Mouse (Mus musculus) lung, embryonic 15.5 days (tissue): ENCODE data around the gene Cacna1a. TPM values are rescaled to one million over a fixed set of nuclear protein-coding genes. Genes with fewer than 3 reads are reported as not detected.
A peak's percentile ranks its signal among the peaks of the same experiment; 100 is the strongest.

ENCODE experiments used
- ATAC-seq: fragments of 200-750 bp; cut with Nextera tagmentation; 2 replicates; pipeline ENCODE4 v1.8.0; 2017; ENCODE audit warnings: moderate number of reproducible peaks, borderline replicate concordance; ENCODE audit not compliant: low FRiP score, low TSS enrichment; ENCODE audit errors: extremely low read depth
- H3K27ac ChIP-seq: fragments of 300-500 bp; sonication (generic); 2 replicates; pipeline ENCODE4 v1.5.1; 2015; ENCODE audit warnings: moderate library complexity, mild to moderate bottlenecking, inconsistent platforms
- H3K27me3 ChIP-seq: fragments of 300-500 bp; sonication (generic); 2 replicates; pipeline ENCODE4 v1.6.1; 2015; ENCODE audit warnings: inconsistent platforms
- H3K36me3 ChIP-seq: fragments of 300-500 bp; sonication (generic); 2 replicates; pipeline ENCODE4 v1.6.1; 2015; ENCODE audit warnings: inconsistent platforms
- H3K4me1 ChIP-seq: fragments of 300-500 bp; sonication (generic); 2 replicates; pipeline ENCODE4 v1.6.1; 2015; ENCODE audit warnings: inconsistent platforms
- H3K4me2 ChIP-seq: fragments of 300-500 bp; sonication (generic); 2 replicates; pipeline ENCODE4 v1.6.1; 2015; ENCODE audit warnings: inconsistent platforms, mild to moderate bottlenecking, moderate library complexity
- H3K4me3 ChIP-seq: fragments of 300-500 bp; sonication (generic); 2 replicates; pipeline ENCODE4 v1.5.1; 2015; ENCODE audit warnings: mild to moderate bottlenecking, inconsistent platforms
- H3K9ac ChIP-seq: fragments of 300-500 bp; sonication (generic); 2 replicates; pipeline ENCODE4 v1.6.1; 2015; ENCODE audit warnings: inconsistent platforms
- H3K9me3 ChIP-seq: fragments of 300-500 bp; sonication (generic); 2 replicates; pipeline ENCODE4 v1.6.1; 2016; ENCODE audit warnings: inconsistent platforms
- WGBS: fragments of 180-500 bp; shearing (Covaris S2); methylation state at CpG from one replicate; pipeline ENCODE4 v1.1.7; 2015; 5-methylcytosine and 5-hydroxymethylcytosine counted together
- polyA plus RNA-seq: library from polyadenylated mRNA; unstranded; fragments of >200 nt; fragmentation: Nextera tagmentation; extraction: Ambion mirVana; gene quantifications from 2 replicates; pipeline ENCODE4 v1.2.1, GENCODE M21; 2015

The Cacna1a gene
- polyA plus RNA-seq, 1 experiment from 2014 or later = 2.1 TPM

DNA sequence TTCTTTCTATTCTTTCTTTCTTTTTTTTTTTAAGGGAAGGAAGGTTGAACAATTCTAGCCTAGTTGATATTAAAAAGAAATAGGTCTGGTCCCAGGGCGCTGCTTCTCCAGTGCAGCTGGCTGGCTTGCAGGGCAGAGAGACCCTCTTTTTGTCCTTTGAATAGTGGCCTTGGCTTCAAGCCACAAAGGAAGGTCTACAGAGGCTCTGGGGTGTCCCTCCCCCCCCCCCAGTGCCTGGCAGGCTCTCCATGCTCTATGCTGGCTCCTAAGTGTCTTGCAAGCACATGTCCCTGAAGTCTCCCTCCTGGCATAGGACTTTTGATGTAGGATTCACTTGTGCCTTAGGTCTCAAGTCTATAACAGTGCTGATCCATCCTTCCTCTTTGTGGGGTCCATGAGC is 23.0 kb upstream of the Cacna1a start:
- 88% methylated on average over 1 of the region's 1 CpGs for WGBS
- Histone ChIP-seq H3K9me3 (no peaks in the 10 kb centered on the region), H3K9ac (no peak overlapping the region), H3K4me2 (no peak overlapping the region), H3K27ac (no peak overlapping the region), H3K4me3 (no peak overlapping the region), H3K36me3 (no peaks in the 10 kb centered on the region), H3K4me1 (no peaks in the 10 kb centered on the region), H3K27me3 (peaks cover 16% of the 10 kb centered on the region; the same call in 1 of the 2 replicates)
- no peak for ATAC-seq

DNA sequence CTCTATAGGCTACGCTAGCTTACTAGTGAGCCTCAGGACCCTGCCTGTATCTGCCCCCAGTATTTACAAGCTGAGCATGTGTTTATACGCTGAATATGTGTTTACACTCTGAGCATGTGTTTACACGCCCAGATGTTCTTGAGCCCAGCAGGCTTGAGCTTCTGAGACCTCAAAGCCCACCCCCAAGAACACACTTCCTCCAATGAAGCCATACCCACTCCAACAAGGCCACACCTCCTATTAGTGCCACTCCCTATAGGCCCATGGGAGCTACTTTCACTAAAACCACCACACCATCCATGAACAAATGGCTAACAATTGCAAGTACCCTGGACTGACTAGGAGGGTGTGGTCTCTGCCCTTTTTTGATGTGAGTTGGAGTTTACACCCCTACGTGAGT is 17.3 kb upstream of the Cacna1a start:
- ATAC-seq = peak; percentile 59; the same call in 1 of the 2 replicates
- H3K27ac ChIP-seq = no peak overlapping the region
- 55% methylated on average over 4 of the region's 4 CpGs for WGBS

DNA sequence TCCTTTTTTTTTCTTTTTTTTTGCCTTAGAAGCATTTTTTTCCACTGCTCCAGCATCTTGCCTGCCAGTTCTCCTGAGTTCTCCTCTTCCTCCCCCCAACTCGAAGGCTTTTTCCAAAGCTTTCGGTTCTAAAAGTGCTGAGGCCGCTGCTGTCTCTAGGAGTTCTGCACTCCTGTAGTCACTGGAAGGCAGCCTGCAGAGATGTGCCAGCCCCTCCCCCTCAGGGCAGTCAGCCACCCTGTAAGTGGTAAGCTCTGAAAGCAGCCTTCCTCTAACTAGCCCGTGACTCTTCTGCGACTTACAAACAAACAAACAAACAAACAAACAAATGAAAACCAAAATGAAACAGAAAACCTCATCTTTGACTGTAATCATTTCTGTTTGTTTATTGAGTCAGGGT is 13.2 kb upstream of the Cacna1a start:
- 29% methylated on average over 5 of the region's 5 CpGs for WGBS
- Histone ChIP-seq H3K9me3 (no peaks in the 10 kb centered on the region), H3K27me3 (no peaks in the 10 kb centered on the region), H3K4me1 (no peaks in the 10 kb centered on the region), H3K9ac (no peak overlapping the region), H3K36me3 (no peaks in the 10 kb centered on the region), H3K27ac (no peak overlapping the region), H3K4me3 (no peak overlapping the region), H3K4me2 (no peak overlapping the region)
- no peak for ATAC-seq

More for the DNA sequence above, 17.3 kb upstream of the Cacna1a start:
- Histone ChIP-seq H3K4me2 (no peak overlapping the region), H3K9ac (no peak overlapping the region), H3K27me3 (no peaks in the 10 kb centered on the region), H3K36me3 (no peaks in the 10 kb centered on the region), H3K4me1 (no peaks in the 10 kb centered on the region), H3K4me3 (no peak overlapping the region), H3K9me3 (no peaks in the 10 kb centered on the region)

GRCm38 (mm10) chr8:84375803-84376202 is 12.4 kb upstream of the Cacna1a start:
- no peak overlapping the region for H3K9ac ChIP-seq
- 76% methylated on average over 5 of the region's 5 CpGs for WGBS
- H3K27me3 ChIP-seq = no peaks in the 10 kb centered on the region
- H3K4me1 ChIP-seq = no peaks in the 10 kb centered on the region
- H3K27ac ChIP-seq = no peak overlapping the region
- no peaks in the 10 kb centered on the region for H3K9me3 ChIP-seq
- ATAC-seq = no peak
- no peaks in the 10 kb centered on the region for H3K36me3 ChIP-seq
- no peak overlapping the region for H3K4me3 ChIP-seq
- no peak overlapping the region for H3K4me2 ChIP-seq

- Histone ChIP-seq H3K4me1 (no peaks in the 10 kb centered on the region), H3K4me3 (no peak overlapping the region), H3K9ac (no peak overlapping the region), H3K9me3 (no peaks in the 10 kb centered on the region), H3K4me2 (no peak overlapping the region), H3K27me3 (no peaks in the 10 kb centered on the region), H3K36me3 (no peaks in the 10 kb centered on the region), H3K27ac (no peak overlapping the region)
- 57% methylated on average over 6 of the region's 6 CpGs for WGBS
- ATAC-seq = no peak
These were observed 11.7 kb upstream of the Cacna1a start for GRCm38 (mm10) chr8:84376564-84376963.

- no peak for ATAC-seq
These were observed 6.6 kb upstream of the Cacna1a start for GRCm38 (mm10) chr8:84381676-84382075.

GRCm38 (mm10) chr8:84388773-84389172 is 533 bp downstream of the Cacna1a start:
- Histone ChIP-seq H3K4me3 (no peak overlapping the region), H3K4me2 (0 out of 2 replicates have a peak overlapping the region, but pooled peaks have one; percentile 12), H3K4me1 (peaks cover 19% of the 10 kb centered on the region), H3K36me3 (no peaks in the 10 kb centered on the region), H3K9me3 (no peaks in the 10 kb centered on the region), H3K27me3 (no peaks in the 10 kb centered on the region), H3K27ac (peak overlapping the region; percentile 58), H3K9ac (no peak overlapping the region)
- peak; percentile 87 for ATAC-seq
- 20% methylated on average over 9 of the region's 9 CpGs for WGBS

More at GRCm38 (mm10) chr8:84381676-84382075, 6.6 kb upstream of the Cacna1a start:
- H3K27me3 ChIP-seq = no peaks in the 10 kb centered on the region
- no peaks in the 10 kb centered on the region for H3K36me3 ChIP-seq
- no peak overlapping the region for H3K4me2 ChIP-seq
- 75% methylated on average over 7 of the region's 7 CpGs for WGBS
- no peaks in the 10 kb centered on the region for H3K9me3 ChIP-seq
- no peak overlapping the region for H3K9ac ChIP-seq
- no peaks in the 10 kb centered on the region for H3K4me1 ChIP-seq
- no peak overlapping the region for H3K4me3 ChIP-seq
- no peak overlapping the region for H3K27ac ChIP-seq

DNA sequence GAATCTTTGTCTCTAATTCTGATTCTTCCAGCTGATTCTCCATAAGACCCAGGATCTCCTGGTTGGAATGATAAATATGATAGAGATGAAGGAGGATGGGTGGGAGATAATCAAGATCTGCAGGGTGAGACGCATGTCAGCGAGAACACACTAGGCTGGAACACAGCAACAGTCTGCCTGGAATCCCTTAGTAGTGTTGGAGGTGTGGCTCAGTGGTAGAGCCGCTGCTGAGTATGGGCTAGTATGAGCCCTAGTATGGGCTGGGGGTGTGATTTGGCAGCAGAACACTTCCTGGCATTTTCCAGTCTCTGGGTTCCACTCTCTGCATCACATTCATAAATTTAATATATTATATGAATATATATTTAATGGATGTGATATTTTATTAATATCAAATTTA is 933 bp downstream of the Cacna1a start:
- H3K4me2 ChIP-seq = no peak overlapping the region
- no peaks in the 10 kb centered on the region for H3K9me3 ChIP-seq
- H3K27me3 ChIP-seq = no peaks in the 10 kb centered on the region
- peaks cover 19% of the 10 kb centered on the region for H3K4me1 ChIP-seq
- 49% methylated on average over 3 of the region's 3 CpGs for WGBS
- ATAC-seq = peak; percentile 46; the same call in 1 of the 2 replicates
- no peak overlapping the region for H3K4me3 ChIP-seq
- H3K9ac ChIP-seq = no peak overlapping the region
- no peaks in the 10 kb centered on the region for H3K36me3 ChIP-seq
- peak overlapping the region; percentile 58; the same call in 1 of the 2 replicates for H3K27ac ChIP-seq

DNA sequence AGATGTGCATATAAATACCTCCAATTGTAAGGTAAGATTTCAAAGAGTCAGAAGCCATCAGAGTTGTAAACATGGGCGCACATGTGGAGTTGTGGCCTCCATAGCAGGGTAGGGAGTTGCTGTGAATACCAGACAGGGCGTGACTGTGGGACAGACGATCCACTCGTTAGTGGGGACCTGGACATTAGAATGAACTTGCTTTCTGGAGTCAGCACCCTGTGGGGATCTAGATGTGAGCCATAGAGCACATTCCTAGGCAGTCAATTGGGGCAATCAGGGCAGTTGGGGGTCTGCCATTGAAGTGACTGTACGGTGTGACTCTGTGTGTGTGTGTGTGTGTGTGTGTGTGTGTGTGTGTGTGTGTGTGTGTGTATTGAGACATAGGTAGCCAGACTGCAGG is 3.4 kb downstream of the Cacna1a start:
- no peaks in the 10 kb centered on the region for H3K27me3 ChIP-seq
- H3K9ac ChIP-seq = no peak overlapping the region
- no peak overlapping the region for H3K4me3 ChIP-seq
- H3K27ac ChIP-seq = no peak overlapping the region
- 85% methylated on average over 5 of the region's 5 CpGs for WGBS
- no peak overlapping the region for H3K4me2 ChIP-seq
- no peaks in the 10 kb centered on the region for H3K36me3 ChIP-seq
- ATAC-seq = no peak
- H3K9me3 ChIP-seq = no peaks in the 10 kb centered on the region
- H3K4me1 ChIP-seq = peaks cover 19% of the 10 kb centered on the region

DNA sequence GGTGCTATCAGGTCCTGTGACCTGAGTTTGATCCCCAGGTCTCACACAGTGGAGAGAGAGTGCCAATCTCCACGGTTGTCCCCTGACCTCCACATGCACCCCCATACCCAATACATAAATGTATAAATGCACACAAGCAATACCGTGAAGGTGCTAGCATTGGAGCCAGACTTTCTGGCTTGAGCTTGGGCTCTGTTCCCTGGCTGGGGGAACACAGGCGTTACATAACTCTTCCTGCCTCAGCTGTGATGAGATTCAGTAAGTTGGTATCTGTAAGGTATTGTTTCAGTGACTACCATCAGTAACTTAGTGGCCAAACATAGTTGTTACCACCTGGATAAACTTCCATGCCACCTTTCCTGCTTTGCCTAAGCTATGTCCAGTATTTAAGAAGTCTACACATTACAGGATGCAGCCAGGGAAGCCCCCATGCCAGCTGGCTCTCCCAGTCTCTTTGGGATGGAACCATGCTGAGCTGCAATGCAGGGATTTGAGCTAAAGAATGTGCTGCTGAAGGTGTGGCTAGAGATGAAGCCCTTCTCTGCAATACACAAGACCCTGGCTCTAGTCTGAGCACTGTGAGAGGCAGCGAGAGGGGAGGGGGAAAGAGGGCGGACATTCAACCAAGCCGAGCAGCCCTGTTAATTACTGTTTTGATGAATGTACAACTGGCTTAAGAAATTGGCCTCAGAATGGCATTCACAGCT is 7.7 kb downstream of the Cacna1a start:
- Histone ChIP-seq H3K4me1 (no peaks in the 10 kb centered on the region), H3K4me2 (no peak overlapping the region), H3K27me3 (no peaks in the 10 kb centered on the region), H3K9me3 (no peaks in the 10 kb centered on the region), H3K27ac (no peak overlapping the region), H3K36me3 (no peaks in the 10 kb centered on the region), H3K9ac (no peak overlapping the region), H3K4me3 (no peak overlapping the region)
- ATAC-seq = no peak
- 61% methylated on average over 6 of the region's 6 CpGs for WGBS

GRCm38 (mm10) chr8:84413886-84414851 is 25.9 kb downstream of the Cacna1a start:
- H3K4me3 ChIP-seq = peak overlapping the region; percentile 56
- ATAC-seq = peak; percentile 62; the same call in 1 of the 2 replicates
- peak overlapping the region; percentile 38; the same call in 1 of the 2 replicates for H3K9ac ChIP-seq
- H3K4me2 ChIP-seq = peak overlapping the region; percentile 98
- no peak overlapping the region for H3K27ac ChIP-seq
- H3K4me1 ChIP-seq = peaks cover 14% of the 10 kb centered on the region
- WGBS = 2% methylated on average over 71 of the region's 72 CpGs
- H3K9me3 ChIP-seq = no peaks in the 10 kb centered on the region
- H3K36me3 ChIP-seq = no peaks in the 10 kb centered on the region
- H3K27me3 ChIP-seq = peaks cover 65% of the 10 kb centered on the region

DNA sequence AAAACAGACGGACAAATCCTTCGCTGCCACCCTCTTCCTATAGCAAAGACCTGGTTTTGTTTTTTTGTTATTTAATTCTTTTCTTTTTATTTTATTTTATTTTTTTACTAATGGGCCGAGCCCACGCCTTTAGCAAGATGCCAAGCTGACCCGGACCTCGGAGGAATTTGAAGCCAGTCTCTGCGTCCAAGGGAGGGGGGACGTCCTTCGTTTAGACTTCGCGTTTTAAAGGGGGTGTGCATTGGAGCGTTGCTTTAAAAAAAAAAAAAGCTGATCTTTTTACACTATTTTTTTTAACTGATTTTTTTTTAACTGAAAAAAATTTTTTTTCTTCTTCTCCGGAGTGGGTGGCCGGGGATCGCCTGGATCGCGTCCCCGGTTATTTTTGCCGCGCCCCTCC is 26.7 kb downstream of the Cacna1a start:
- Histone ChIP-seq H3K4me1 (peaks cover 14% of the 10 kb centered on the region), H3K9me3 (no peaks in the 10 kb centered on the region), H3K27me3 (peaks cover 65% of the 10 kb centered on the region), H3K36me3 (no peaks in the 10 kb centered on the region), H3K4me2 (peak overlapping the region; percentile 98), H3K4me3 (peak overlapping the region; percentile 56), H3K27ac (no peak overlapping the region), H3K9ac (peak overlapping the region; percentile 38; the same call in 1 of the 2 replicates)
- ATAC-seq = no peak
- under 1% methylated on average over 20 of the region's 20 CpGs for WGBS
